Mouse (Mus musculus) midbrain, postnatal 0 days (tissue): ENCODE measurements at regions not wholly inside any gene's neighbourhood (a gene's known extent, or its start where the extent isn't known, plus 50 kb on each side); places are given as distances from the start of the nearest gene placed in this dataset.

Experiments
- ATAC-seq: fragments of 200-750 bp; cut with Nextera tagmentation; 2 replicates; pipeline ENCODE4 v1.8.0; 2017; ENCODE audit warnings: moderate number of reproducible peaks, mild to moderate bottlenecking, moderate TSS enrichment, moderate library complexity; ENCODE audit not compliant: low FRiP score
- DNase-seq: peaks from one replicate; pipeline ENCODE4 v3.0.0-alpha.2; 2015; ENCODE audit warnings: low spot score
- H3K27ac ChIP-seq: fragments of 300-500 bp; sonication (generic); 2 replicates; pipeline ENCODE4 v1.5.1; 2014; ENCODE audit warnings: low read depth, mild to moderate bottlenecking, low read length, mixed read lengths
- H3K27me3 ChIP-seq: fragments of 300-500 bp; sonication (generic); 2 replicates; pipeline ENCODE4 v1.6.1; 2014; ENCODE audit warnings: low read length, control low read depth, mixed read lengths; ENCODE audit not compliant: insufficient read depth
- H3K36me3 ChIP-seq: fragments of 300-500 bp; sonication (generic); 2 replicates; pipeline ENCODE4 v1.6.1; 2014; ENCODE audit warnings: low read length, control low read depth, mixed read lengths; ENCODE audit not compliant: insufficient read depth
- H3K4me1 ChIP-seq: fragments of 300-500 bp; sonication (generic); 2 replicates; pipeline ENCODE4 v1.6.1; 2014; ENCODE audit warnings: mild to moderate bottlenecking, control low read depth, antibody characterized with exemption, low read length, mixed read lengths; ENCODE audit not compliant: insufficient read depth
- H3K4me2 ChIP-seq: fragments of 300-500 bp; sonication (generic); 2 replicates; pipeline ENCODE4 v1.6.1; 2014; ENCODE audit warnings: low read depth, mild to moderate bottlenecking, low read length, mixed read lengths; ENCODE audit not compliant: poor library complexity, severe bottlenecking
- H3K4me3 ChIP-seq: fragments of 300-500 bp; sonication (generic); 2 replicates; pipeline ENCODE4 v1.5.1; 2014; ENCODE audit warnings: low read depth, mild to moderate bottlenecking, low read length, moderate library complexity
- H3K9ac ChIP-seq: fragments of 300-500 bp; sonication (generic); replicated peaks from 2 replicates; pipeline ENCODE4 v1.6.1; 2014; ENCODE audit warnings: mild to moderate bottlenecking, low read length, moderate library complexity, mixed read lengths; ENCODE audit not compliant: poor library complexity, severe bottlenecking
- H3K9me3 ChIP-seq: fragments of 300-500 bp; sonication (generic); 2 replicates; pipeline ENCODE4 v1.6.1; 2016; ENCODE audit warnings: low read length, control low read depth
- CTCF ChIP-seq: IDR thresholded peaks from 2 replicates; pipeline ENCODE4 v1.5.1; 2016; ENCODE audit warnings: antibody characterized with exemption, mild to moderate bottlenecking
- WGBS: fragments of 180-500 bp; shearing (Covaris S2); extraction: QIAGEN DNeasy Blood & Tissue Kit; methylation state at CpG from one replicate; pipeline ENCODE4 v1.1.7; 2014; 5-methylcytosine and 5-hydroxymethylcytosine counted together

DNA sequence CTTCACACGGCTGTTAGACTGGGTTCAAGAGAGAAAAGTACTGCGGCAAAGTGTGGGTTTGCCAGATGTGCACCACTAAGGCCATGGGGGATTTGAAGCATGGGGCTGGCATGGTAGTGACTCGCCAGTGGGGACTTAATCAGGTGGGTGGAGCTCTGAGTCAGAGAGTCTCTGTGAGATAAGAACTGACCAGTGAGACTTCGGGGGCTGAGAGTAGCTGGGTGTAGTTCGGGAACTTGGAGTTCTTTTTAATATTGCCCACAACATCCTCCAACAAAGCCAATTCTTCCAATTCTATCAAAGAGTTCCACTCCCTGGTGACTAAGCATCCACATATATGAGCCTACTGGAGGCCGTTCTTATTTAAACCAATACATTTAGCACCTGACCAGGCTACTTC is 75.8 kb upstream of the Spred2 start:
- H3K36me3 ChIP-seq, result no peaks in the 10 kb centered on the region
- WGBS, result 90% methylated on average over 6 of the region's 6 CpGs
- no peak overlapping the region for H3K4me3 ChIP-seq
- TF ChIP-seq CTCF, result no peak
- H3K9me3 ChIP-seq, result no peaks in the 10 kb centered on the region
- ATAC-seq (no peak), DNase-seq (no peak)
- no peak overlapping the region for H3K27ac ChIP-seq
- H3K4me2 ChIP-seq, result no peak overlapping the region
- no peaks in the 10 kb centered on the region for H3K4me1 ChIP-seq
- no peaks in the 10 kb centered on the region for H3K27me3 ChIP-seq
- no peak overlapping the region for H3K9ac ChIP-seq

- H3K9me3 ChIP-seq, result no peaks in the 10 kb centered on the region
- TF ChIP-seq CTCF, result no peak
- 53% methylated on average over 4 of the region's 4 CpGs for WGBS
- no peak overlapping the region for H3K9ac ChIP-seq
- no peaks in the 10 kb centered on the region for H3K4me1 ChIP-seq
- ATAC-seq (peak; percentile 41; the same call in 1 of the 2 replicates), DNase-seq (no peak)
- no peaks in the 10 kb centered on the region for H3K36me3 ChIP-seq
- no peak overlapping the region for H3K4me2 ChIP-seq
- no peak overlapping the region for H3K27ac ChIP-seq
- no peak overlapping the region for H3K4me3 ChIP-seq
- H3K27me3 ChIP-seq, result no peaks in the 10 kb centered on the region
Observed at GRCm38 (mm10) chr11:19849347-19849811, 74.8 kb upstream of the Spred2 start.

GRCm38 (mm10) chr11:19849844-19850420 is 74.2 kb upstream of the Spred2 start:
- DNase-seq (no peak), ATAC-seq (no peak)
- no peak for TF ChIP-seq CTCF
- H3K9me3 ChIP-seq, result no peaks in the 10 kb centered on the region
- no peaks in the 10 kb centered on the region for H3K27me3 ChIP-seq
- H3K4me1 ChIP-seq, result no peaks in the 10 kb centered on the region
- H3K4me3 ChIP-seq, result no peak overlapping the region
- 74% methylated on average over 3 of the region's 3 CpGs for WGBS
- no peak overlapping the region for H3K27ac ChIP-seq
- H3K9ac ChIP-seq, result no peak overlapping the region
- no peak overlapping the region for H3K4me2 ChIP-seq
- no peaks in the 10 kb centered on the region for H3K36me3 ChIP-seq

GRCm38 (mm10) chr11:19851022-19851615 is 73.1 kb upstream of the Spred2 start:
- no peak overlapping the region for H3K4me2 ChIP-seq
- H3K36me3 ChIP-seq, result no peaks in the 10 kb centered on the region
- WGBS, result 51% methylated on average over 6 of the region's 6 CpGs
- no peaks in the 10 kb centered on the region for H3K4me1 ChIP-seq
- ATAC-seq, result no peak
- no peaks in the 10 kb centered on the region for H3K9me3 ChIP-seq
- H3K9ac ChIP-seq, result no peak overlapping the region
- H3K27ac ChIP-seq, result no peak overlapping the region
- no peak for DNase-seq
- H3K27me3 ChIP-seq, result no peaks in the 10 kb centered on the region
- H3K4me3 ChIP-seq, result no peak overlapping the region
- TF ChIP-seq CTCF, result no peak

DNA sequence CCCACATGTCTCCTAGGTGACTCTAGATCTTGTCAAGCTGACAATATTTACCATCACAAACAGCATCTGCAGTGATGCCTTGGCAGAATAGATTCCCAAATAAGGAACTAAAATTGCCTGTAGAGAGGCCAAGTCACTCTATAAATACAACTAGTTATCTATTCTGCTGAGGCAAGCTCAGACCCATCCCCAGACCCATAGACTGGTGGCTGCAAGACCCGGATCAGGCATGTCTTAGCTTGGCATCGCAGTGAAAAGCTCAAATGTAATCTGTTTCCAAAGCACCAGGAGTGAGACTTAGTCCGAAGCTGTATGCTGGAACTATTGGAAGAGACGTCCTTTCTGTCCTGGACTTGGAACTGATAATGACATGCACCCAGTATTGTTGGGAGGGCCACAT is 62.6 kb upstream of the Spred2 start:
- Histone ChIP-seq H3K27me3 (no peaks in the 10 kb centered on the region), H3K36me3 (no peaks in the 10 kb centered on the region), H3K4me1 (no peaks in the 10 kb centered on the region), H3K4me2 (no peak overlapping the region), H3K9ac (no peak overlapping the region), H3K4me3 (no peak overlapping the region), H3K9me3 (no peaks in the 10 kb centered on the region), H3K27ac (no peak overlapping the region)
- DNase-seq (no peak), ATAC-seq (no peak)
- WGBS, result 83% methylated on average over 4 of the region's 4 CpGs
- TF ChIP-seq CTCF, result no peak

DNA sequence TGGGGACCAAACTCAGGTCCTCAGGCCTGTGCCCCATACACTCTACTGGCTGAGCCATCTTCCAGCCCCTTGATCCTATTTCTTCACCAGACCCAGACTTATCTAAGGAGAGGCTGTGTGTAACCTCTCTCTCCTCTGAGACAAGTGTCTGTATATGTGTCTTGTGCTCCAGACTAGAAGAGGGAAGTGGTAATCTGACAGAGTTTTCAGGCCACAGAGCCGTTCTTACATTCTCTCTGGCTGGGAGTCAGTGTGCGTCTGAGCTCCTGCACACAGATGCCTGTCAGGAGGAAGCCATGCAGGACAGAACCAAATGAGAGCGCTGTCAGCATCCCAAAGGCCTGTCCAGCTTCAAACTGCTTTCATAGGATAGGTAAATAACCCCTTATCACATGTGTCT is 60.8 kb upstream of the Spred2 start:
- no peaks in the 10 kb centered on the region for H3K4me1 ChIP-seq
- no peaks in the 10 kb centered on the region for H3K9me3 ChIP-seq
- no peaks in the 10 kb centered on the region for H3K27me3 ChIP-seq
- no peaks in the 10 kb centered on the region for H3K36me3 ChIP-seq
- no peak overlapping the region for H3K4me2 ChIP-seq
- no peak overlapping the region for H3K27ac ChIP-seq
- ATAC-seq, result no peak
- H3K4me3 ChIP-seq, result no peak overlapping the region
- WGBS, result 83% methylated on average over 3 of the region's 3 CpGs
- TF ChIP-seq CTCF, result no peak
- no peak overlapping the region for H3K9ac ChIP-seq
- no peak for DNase-seq
